Mouse (Mus musculus): ENCODE measurements around the gene Vmn2r111. TPM values are rescaled to one million over a fixed set of nuclear protein-coding genes. Genes with fewer than 3 reads are reported as not detected.

Gene Vmn2r111
- not detected for total RNA-seq (2023)

GRCm38 (mm10) chr17:22573382-22573781, at the start of gene Vmn2r111:
TSS of gene Vmn2r111 (minus strand) at chr17:22573482.

DNA sequence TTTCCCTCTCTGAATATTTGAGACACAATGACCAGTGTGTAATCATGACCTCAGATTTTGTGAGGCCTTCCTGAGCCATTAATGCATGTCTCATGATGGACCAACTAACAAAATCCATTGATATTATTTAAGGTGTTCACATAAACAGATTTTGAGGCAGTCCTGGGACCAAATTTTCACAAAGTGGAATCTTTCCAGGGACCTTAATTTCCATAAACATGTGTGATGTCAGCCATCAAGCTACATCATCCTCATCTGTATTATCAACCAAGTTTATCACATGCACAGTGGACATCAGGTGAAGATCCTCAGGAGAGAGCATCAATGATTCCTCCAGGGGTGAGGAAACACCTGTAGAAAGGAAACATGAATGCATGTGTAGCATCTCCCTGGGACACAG, 27.4 kb upstream of the Vmn2r111 start, which contains the start of gene Vmn2r112:
Vmn2r112 (plus strand) TSS at position 301 of the 400 bp plus-strand sequence.

Other genes starting within 250 kb of the Vmn2r111 start
- gene Zfp944, start 212.1 kb downstream of the Vmn2r111 start, total RNA-seq (2023), result 1 to 10 TPM; 9.1 to 9.6 TPM
- 1 to 10 TPM; 6.9 to 8.2 TPM for gene Zfp758, start 212.0 kb downstream of the Vmn2r111 start, total RNA-seq (2023)
- 1 to 10 TPM; 2.5 to 2.6 TPM for gene Zfp946, start 149.3 kb downstream of the Vmn2r111 start, total RNA-seq (2023)
- gene Vmn2r112, start 27.5 kb upstream of the Vmn2r111 start, total RNA-seq (2023), result not detected